Mouse (Mus musculus) kidney, adult 9 months (tissue): ENCODE data around the gene Klc1.

Source experiments
- DNase-seq: peaks from one replicate; pipeline ENCODE4 v3.0.0; 2022

The Klc1 gene

DNA sequence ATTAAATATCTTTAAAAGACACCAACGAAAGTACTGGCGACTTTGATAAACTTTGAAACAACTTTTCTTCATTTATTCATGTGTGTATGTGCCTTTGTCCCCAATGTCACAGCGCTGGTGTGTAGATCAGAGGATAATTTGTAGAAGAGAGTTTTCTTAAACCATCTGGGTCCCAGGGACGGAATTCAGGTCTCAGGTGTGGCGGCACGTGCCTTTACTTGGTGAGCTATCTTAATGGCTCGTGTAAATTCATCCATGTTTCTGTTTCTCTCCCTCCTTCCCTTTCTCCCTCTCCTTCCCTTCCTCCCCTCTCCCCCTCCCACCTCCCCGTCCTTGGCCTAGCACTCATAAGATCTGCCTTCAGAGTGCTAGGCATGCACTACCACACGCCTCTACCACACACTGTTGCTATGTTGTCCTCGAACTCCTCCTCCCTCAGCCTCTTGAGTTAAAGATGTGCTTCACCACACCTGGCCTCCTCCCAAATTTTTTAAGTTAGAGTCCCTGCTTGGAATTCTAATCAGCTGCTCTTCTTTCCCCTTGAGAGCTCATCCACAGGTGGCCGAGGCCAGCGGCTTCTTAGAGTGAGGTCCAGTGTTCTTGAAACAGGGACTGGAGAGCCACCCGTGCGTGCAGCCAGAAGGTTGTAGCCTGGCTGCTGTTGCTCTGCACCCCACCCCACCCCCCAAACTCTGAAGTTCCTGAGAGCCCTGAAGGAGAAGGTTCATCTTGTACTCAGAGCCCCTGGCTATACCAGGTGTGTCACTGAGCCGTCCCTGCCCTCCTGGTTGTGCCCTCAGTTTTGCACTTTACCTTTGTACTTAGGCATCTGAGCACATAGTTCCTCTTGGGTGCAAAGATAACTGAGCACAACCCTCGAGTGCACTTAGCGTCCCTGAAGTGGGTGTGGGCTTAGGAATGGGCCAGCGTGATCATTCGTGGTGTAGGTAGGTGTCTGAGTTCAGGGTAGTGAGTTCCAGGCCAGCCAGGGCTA lies 56.4 kb downstream of the Klc1 start:
- DNase-seq, result peak; percentile 74

DNA sequence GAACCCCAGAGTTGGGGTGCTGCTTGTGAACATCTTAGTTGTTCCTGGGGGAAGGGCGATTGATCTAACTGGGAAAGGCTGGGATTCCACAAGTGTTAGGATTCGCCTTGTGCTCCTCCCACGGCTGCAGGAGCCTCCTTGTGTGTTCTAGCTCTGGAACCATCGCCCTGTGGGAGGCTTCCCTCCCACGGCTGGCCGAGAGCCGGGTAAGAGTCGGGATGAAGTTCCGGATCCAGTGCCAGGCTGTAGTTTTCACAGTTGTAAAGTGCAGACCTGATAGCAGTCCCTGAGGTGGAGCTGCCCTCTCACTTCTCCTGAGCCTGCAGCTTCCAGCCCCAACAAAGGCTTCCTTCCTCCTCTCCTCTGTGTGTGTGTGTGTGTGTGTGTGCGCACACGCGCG lies 57.9 kb downstream of the Klc1 start:
- no peak for DNase-seq

DNA sequence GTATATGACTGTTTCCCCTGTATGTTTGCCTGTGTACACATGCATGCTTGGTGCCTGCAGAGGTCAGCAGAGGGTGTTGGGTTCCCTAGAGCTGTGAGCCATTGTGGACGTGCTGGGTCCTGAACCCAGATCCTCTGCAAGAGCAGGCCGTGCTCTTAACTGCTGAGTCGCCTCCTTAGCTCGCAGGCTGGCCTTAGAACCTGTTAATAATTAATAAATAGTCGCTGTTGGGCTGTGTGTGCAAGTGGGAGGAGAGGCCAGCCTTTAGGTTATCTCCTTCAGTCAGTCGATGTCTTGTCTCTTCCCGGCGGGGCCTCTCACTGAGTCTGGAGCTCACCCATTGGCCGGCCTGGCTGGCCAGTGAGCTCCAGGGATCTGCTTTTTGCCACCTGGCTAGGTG lies 58.3 kb downstream of the Klc1 start:
- DNase-seq, result peak; percentile 56

DNA sequence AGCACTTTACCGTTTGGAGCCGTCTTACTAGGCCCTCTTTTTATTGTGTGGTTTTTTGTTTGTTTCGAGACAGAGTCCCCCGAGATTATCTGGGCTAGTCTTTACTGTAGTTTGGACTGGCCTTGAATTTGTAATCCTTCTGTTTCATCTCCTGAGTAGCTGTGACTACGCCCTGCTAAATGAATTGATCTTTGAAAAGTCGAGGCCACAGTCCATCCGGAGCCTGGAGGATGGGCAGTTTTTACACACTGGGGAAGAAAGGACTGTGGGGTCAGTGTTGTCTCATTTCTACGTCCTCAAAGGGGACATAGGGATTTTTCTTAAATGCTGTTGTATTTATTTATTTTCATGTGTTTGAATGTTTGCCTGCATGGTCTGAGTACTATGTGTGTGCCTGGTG lies 59.3 kb downstream of the Klc1 start:
- DNase-seq, result no peak

DNA sequence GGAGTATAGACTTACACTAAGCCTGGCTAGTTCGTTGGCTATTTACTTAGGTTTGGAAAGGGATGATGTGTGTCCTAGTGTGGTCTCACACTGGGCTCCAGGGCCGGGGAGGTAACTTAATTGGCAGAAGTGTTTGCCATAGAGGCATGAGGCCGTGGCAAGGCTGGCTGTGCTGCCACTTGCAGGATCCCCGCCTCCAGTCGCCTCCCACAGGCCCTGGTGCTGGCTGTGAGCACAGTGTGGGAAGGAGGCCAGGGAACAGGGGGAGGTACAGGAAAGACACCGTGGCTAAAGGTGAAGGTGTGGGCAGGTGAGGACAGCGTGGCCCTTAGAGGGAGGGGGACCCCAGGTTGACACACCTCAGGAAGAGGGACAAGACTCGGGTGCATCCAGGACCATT lies 61.3 kb downstream of the Klc1 start:
- DNase-seq, result peak; percentile 68

DNA sequence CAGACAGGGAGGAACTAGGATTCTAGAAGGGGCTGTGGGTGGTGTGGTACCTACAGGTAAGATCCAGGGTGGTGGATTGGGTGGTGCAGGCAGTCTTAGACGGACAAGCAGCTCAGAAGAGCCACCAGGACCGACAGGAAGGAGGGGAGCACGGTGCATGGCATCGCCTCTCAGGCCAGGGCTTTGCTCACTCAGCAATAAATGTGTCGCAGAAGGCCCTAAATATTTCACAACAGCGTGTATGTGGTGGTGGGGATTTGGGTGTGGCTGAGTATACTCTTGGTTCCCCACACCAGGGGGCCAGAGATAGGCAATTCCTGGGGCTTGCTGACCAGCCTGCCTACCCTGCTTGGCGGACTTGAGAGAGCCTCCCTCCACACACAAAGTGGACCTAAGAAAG lies 62.1 kb downstream of the Klc1 start:
- no peak for DNase-seq

DNA sequence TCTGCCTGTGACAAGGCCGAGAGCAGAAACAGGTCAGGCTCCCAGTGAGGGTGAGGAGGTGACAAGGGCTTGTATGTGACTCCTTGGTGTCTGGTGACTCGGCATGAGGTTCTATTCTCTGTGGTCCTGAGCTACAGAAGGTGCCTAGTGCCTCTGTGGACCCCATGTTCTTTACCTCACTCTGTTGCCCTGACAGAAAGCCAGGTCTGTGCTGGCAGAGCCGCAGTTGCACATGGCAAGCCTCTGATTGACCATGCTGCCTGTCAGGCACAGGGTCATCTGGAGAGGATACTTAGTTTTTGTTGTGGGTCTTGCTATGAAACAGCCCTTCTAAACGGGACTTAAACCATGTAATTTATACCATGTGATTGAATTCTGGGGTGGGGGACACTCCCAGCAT lies 63.3 kb downstream of the Klc1 start:
- no peak for DNase-seq

DNA sequence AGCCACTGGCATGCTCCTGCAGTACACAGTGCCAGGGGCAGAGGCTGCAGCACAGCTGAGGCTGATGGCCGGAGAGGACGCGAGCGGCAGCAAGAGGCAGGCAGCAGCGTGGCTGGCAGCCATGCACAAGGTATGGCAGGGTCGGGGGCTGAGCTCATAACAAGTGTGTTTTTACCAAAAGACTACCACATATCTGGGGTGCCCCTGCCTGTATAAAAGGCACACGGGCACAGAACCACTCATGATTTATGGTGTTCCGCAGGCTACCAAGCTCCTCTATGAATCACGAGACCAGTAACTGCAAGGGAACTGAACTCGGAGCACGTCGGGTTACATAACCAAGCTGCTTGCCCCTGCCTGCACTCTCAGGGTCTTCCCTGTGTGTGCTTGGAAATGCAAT lies 68.9 kb downstream of the Klc1 start:
- DNase-seq, result no peak

DNA sequence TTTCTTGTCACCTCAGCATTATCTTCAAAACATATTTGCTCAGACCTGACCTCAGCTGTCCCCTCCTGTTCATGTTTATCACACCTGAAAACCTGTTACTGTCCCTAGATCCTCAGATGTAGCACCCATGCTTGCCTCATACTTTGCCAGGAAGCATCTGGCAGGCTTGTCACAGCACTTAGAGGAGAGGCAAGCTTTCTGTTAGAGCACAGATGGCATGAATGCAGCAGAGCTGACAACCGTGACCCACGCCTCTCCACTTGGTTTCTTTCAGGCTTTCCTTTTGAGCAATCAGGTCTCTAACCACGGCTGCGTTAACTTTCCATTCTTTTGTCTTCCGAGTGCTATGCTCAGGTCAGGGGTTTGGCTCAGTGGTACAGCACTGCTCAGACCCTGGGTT lies 70.8 kb downstream of the Klc1 start:
- DNase-seq, result no peak

DNA sequence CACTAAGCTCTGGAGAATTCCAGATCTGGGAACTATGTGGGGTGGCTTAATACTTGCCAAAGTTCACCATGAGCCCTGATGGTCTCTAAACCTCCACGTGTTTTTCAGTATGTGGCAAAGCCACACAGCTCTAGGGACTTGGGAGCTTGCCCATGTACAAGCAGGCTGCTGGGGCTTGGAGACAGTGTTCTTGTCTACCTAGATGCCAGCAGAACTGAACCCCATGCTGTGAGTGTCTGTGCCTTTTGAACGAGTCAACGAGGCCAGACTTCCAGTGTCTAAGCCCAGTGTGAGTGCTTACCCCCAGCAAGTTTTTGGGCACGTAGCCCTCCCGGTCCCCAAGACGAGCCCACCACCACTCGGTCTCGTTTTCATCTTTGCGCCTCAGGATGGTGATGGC lies 71.3 kb downstream of the Klc1 start:
- no peak for DNase-seq

DNA sequence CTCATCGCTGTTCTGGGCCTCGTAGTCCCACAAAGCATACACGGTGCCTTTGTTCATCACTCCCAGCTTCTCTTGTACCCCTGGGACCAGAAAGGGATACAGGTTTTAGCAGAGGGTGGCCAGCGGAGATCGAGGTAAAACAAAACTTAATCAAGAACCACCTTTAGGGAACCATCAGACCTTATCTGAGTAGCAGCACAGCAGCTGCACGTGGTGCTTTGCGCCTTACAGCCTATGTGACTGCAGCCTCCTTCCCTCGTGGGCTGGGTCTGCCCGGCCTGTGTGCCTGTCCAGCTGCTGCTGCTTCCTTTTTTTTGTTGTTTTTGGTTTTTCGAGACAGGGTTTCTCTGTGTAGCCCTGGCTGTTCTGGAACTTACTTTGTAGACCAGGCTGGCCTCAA lies 71.7 kb downstream of the Klc1 start:
- DNase-seq, result no peak

DNA sequence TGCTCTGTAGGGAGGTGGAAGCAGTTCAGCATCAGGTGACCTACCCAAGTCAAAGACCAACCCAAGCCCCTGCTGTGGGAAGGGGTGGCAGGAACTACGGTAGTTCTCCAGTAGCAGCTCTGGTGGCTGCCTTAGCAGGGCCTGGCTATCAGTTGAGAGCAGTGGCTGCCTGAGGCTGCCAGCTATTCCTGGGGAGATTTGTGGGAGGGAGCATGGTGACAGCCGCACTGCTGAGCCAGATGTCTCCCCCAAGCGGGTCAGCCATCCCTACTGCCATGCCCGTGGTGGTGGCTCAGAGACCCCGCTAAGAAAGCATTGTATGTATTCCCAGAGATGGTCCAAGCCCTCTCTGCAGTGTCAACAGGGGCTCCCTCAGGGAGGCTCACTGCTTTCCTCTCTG lies 74.0 kb downstream of the Klc1 start:
- DNase-seq, result no peak

DNA sequence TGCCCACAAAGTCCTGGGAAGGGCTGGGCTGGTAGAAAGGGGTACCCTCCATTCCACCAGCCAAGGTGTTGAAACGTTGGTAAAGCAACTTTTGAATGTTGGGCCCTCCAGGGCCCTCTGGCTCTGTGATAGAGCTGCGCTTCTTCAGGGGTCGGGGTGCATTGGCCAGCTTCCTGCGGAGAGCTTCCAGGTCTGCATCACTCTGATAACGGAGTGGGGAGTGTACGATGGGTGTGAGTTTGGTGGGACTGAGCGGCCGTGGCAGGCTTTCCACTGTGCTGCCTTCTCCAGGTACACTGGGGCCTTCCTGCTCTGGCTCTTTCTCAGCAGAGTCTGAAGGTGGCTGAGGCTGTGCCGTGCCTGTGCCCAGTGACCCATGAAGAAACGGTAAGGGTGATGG lies 74.8 kb downstream of the Klc1 start:
- DNase-seq, result no peak

DNA sequence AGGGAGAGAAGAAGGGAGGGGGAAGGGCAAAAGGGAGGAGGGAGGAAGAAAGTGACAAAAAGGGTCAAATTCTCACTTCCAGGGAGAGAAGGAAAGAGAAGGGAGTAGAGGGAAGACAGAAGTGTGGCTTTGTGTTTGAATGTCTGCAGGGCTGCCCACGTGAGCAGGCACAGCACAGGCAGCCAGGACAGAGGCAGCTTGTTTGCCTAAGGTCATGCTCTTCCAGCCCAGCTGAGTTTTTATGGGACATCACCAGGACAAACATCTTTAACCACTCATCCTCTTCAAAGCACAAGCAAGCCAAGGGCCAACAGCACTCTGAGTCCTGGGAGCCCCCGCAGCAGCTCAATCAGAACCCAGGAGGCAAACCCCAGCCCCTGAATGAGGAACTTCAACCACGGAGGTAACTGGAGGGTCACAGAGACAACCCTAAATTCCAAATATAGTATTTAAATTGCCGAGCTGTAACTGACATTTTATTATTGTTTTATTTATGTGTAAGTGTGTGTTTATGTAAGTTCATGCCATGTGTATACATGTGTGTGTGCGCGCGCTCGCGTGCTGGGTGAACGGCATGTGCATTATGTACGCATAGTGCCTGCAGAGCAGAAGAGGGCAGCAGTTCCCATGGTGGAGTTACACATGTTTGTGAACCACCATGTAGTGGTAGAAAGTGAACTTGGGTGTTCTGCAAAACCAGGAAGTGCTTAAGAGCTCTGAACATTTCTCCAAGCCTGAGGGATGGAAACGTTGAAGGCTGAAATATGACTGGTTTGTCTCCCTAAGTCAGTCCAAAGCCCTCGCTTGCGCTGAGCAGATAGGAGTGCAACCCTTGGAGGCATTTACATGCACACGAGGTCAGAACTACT lies 84.2 kb downstream of the Klc1 start:
- DNase-seq, result no peak

DNA sequence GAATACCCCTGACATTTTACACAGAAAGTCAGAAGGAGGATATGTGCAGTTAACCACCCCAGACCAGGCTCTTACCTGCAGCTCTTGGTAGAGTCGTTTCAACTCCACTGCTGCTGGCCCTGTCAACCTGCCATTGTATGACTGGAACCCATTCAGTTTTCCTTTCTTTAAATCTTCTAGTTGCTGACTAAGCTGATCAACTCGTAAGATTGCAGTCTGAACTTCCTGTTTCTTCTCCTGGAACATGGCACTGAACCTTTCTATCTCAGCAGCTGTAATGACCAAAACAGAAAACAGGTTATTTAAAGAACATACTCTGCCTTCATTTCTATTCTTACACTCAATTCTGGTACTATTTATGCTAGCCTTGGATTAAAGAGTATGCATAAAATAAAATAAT lies 84.8 kb downstream of the Klc1 start:
- no peak for DNase-seq

DNA sequence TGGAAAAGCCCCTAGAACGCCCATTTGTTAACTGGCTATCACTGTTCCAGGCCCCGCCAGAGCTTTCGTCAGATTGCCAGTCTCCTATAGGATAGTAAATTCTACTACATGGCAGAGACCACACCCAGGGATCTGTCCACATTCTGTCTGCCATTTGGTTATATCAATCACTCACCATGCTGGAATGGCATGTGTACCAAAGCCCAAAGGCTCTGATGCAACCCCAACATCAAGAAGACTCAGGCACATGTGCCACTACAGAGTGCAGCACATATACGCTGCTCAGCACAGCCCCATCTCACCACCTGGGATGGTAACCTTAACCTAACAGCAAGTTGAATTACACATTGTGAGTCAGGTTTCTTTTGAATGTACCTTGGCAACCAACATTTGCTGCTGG lies 87.3 kb downstream of the Klc1 start:
- no peak for DNase-seq

DNA sequence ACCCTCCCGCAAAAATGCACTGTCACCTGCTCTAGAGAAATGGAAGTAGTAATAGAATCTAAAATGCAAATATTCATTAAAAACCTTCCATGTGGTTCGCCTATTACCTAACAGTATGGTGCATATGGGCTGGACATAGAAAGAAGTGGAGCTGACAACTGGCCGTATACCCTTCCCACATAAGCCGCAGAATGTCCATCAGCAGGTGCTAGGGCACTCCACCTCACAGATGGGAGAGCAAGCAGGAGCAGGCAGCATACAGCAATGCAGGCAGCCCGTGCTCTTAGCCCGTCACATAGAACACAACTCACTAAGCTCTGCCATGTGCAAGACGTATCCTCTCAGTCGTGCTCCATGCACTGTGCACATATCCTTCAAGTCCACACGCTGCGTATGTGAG lies 88.2 kb downstream of the Klc1 start:
- no peak for DNase-seq

DNA sequence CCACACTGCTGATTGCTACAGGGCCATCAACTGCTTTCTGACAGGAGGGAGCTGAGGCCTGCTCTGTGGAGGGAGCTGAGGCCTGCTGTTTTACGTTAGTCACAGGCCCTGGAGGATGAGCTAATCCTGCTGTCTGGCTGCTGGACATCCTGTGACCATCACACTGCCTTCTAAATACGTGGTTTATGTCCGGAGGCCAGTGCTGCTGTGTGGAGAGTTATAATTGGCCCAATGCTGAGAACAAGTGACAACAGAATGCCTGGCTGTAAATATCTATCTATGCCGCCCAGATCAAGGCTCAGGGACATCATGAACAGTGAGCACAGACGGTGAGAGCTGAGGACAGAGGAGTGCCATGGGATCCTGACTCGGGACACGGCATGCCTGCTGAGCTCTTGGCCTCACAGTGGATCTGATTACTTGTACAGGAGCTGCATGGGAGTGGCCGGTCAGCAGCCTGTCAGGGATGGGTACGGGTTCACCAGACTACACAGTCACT lies 89.7 kb downstream of the Klc1 start:
- DNase-seq, result no peak

DNA sequence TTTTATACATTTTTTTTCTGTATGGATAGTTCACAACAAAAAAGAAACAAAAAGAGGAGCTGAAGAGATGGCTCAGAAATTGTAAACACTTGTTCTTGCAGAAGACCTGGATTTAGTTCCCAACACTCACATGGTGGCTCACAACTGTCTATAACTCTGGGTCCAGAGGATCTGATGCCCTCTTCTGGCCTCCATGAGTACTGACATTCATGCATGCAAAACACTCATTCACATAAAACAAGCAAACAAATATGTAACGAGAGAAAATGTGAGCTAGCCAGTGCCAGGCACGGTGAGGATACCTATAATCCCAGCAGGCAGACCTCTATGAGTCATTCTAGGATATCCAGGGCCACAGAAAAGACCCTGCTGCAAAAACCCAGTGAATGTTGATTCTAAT lies 92.6 kb downstream of the Klc1 start:
- no peak for DNase-seq

DNA sequence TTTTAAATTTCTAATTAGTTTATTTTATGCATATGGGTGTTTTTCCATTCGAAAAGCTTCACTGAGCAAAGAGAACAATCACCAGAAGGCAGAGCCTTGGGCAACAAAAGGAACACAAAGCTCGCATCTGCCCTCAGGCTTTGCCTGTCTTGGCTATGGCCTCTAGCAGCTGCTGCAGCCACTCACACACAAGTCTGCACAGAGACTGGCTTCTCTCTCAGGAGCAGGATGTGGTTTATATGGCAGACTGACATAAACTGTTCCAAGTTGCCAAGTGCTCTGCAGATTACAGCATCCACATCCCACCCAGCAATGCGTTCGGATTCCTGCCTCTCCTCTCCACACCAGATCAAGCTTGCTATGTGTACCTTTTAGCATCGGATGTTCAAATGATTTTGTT lies 93.1 kb downstream of the Klc1 start:
- no peak for DNase-seq

DNA sequence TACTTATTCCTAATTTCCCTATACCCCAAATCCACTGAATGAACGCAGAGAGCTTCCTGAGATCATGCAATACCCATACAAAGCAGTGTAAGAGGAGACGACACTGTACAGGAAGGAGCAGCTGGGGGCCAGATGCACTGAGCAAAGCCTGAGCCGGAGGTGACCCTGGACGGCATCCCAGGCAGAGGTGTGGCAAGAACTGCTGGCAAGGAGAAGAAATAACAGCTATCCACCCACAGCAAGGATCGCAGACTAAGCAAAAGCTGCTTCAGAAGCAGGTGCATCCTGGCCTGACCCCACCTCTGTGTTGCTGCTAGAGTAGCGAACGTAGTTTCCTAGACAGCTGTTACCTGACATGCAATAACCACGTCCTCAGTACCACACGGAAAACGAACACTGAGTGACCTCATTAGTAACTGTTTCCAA lies 94.4 kb downstream of the Klc1 start:
- DNase-seq, result peak; percentile 34

DNA sequence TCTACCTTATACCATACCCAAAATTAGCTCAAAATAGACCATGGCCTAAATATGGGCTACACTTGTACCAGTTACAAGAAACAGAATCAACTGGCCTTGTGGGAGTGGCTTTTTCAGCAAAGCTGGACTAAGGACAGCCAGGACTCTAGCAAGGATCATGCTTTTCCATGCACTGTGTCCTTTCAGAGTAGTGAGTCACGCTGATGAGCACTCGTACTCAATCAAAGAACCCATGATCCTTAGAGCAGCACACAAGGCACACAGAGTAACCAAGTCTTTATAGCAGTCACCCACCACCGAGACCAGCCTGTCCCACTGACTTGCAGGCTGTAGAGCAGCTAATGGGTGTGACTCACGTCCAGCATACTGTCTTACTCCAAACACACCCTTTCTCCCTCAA lies 94.9 kb downstream of the Klc1 start:
- no peak for DNase-seq

DNA sequence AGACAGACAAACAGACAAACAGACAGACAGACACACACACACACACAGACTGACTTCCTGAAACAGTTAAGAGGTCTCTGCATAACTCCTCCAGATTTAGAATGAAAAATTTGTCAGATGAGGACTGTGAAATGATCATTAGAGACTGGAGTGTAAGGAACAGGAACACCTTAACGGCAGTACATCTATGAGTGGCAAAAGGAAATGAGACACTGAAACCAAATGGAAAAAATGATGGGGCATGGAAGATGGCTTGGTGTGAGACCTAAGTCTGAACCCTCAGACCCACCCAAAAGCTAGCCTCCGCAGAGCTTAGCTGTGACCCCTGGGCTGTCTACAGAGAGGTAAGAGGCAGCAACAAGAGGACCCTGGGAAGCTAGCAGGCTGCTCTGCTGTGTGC lies 96.8 kb downstream of the Klc1 start:
- no peak for DNase-seq
